8 mouse cellular contexts compared by ENCODE assay signal in genomic region chr7:25395558-25396521, GRCm38 (mm10). TPM values are rescaled to one million over a fixed set of nuclear protein-coding genes. Genes with fewer than 3 reads are reported as not detected.
A peak's percentile ranks its signal among the peaks of the same experiment; 100 is the strongest.
DNase-seq lines count a peak whose midpoint lies in the region; ATAC-seq lines count a peak whose summit lies in the region.

No protein-coding gene starts in this region.

- ATAC-seq in intestine, embryonic 14.5 days (replicated peaks; ENCODE audit: low FRiP score, low TSS enrichment, low read depth): peak; percentile 96

- H3K27ac ChIP-seq in intestine, embryonic 14.5 days (ENCODE audit: low read depth): peak overlapping the region; percentile 51; the same call in 1 of the 2 replicates

- H3K9me3 ChIP-seq in intestine, embryonic 14.5 days (ENCODE audit: control insufficient read depth, low read length): no peaks in the 10 kb centered on the region

- H3K4me2 ChIP-seq in intestine, embryonic 14.5 days (ENCODE audit: low read length): peak overlapping the region; percentile 62

- intact Hi-C loops in gastrocnemius, postnatal 14 days (cut with DNase I; ENCODE audit: low total_unique reads): no loop called here
- intact Hi-C loops in left cerebral cortex, postnatal 14 days (cut with DNase I): no loop called here

- H3K36me3 ChIP-seq in intestine, embryonic 14.5 days (ENCODE audit: control insufficient read depth, insufficient read depth, low read length): no peaks in the 10 kb centered on the region

- H3K27me3 ChIP-seq in intestine, embryonic 14.5 days (replicated peaks; ENCODE audit: control insufficient read depth, insufficient read depth, low read length): no peaks in the 10 kb centered on the region

- 8% methylated on average over 49 of the region's 52 CpGs for WGBS in intestine, embryonic 14.5 days

- H3K4me1 ChIP-seq in intestine, embryonic 14.5 days (replicated peaks; ENCODE audit: control insufficient read depth, insufficient read depth, low read length): peaks cover 19% of the 10 kb centered on the region

- peak; percentile 97 to 99 for DNase-seq in adrenal gland, adult (ENCODE audit: inconsistent age in 2 of 2, low spot score in 1 of 2)
- DNase-seq in embryo, embryonic 10.5 days (ENCODE audit: low spot score): peak; percentile 95
- peak; percentile 98 for DNase-seq in gastrocnemius, postnatal 14 days
- peak; percentile 98 for DNase-seq in intestine, embryonic 14.5 days (ENCODE audit: low spot score)
- DNase-seq in left cerebral cortex, postnatal 14 days (ENCODE audit: low spot score in 2 of 2): peak; percentile 97 to 98
- peak; percentile 93 for DNase-seq in mesoderm, embryonic 11.5 days (ENCODE audit: low read depth, low spot score)
- DNase-seq in right cerebral cortex, postnatal 36 days (ENCODE audit: low spot score in 2 of 2): peak; percentile 94 to 95
- DNase-seq in yolk sac, embryonic 10.5 days (ENCODE audit: low spot score): peak; percentile 94

- H3K4me3 ChIP-seq in intestine, embryonic 14.5 days (ENCODE audit: low read depth, low read length): peak overlapping the region; percentile 70

- peak overlapping the region; percentile 58 for H3K9ac ChIP-seq in intestine, embryonic 14.5 days (ENCODE audit: low read length)

RNA-seq across cellular contexts. Expression of gene Lipe, which starts 2.7 kb away (rescaled TPM):
- total RNA-seq in gastrocnemius, postnatal 14 days (2021): 10 to 100 TPM; 11.4 to 18.8 TPM
- 3.6 and 4.9 TPM in 2 replicates for polyA plus RNA-seq in intestine, embryonic 14.5 days (2014; fragmentation: Nextera tagmentation; extraction: Ambion mirVana)
- total RNA-seq in left cerebral cortex, postnatal 14 days (2021): 1 to 10 TPM; 5.6 to 6.3 TPM

RNA-seq across cellular contexts. Expression of gene Cxcl17, which starts 16.8 kb away (rescaled TPM):
- not detected for total RNA-seq in gastrocnemius, postnatal 14 days (2021)
- polyA plus RNA-seq in intestine, embryonic 14.5 days (2014; fragmentation: Nextera tagmentation; extraction: Ambion mirVana): 0.42 TPM in 1 of 2 replicates, not detected in the other
- not detected for total RNA-seq in left cerebral cortex, postnatal 14 days (2021)

RNA-seq across cellular contexts. Expression of gene Cnfn, which starts 26.3 kb away (rescaled TPM):
- total RNA-seq in gastrocnemius, postnatal 14 days (2021): not detected
- not detected in 2 replicates for polyA plus RNA-seq in intestine, embryonic 14.5 days (2014; fragmentation: Nextera tagmentation; extraction: Ambion mirVana)
- not detected for total RNA-seq in left cerebral cortex, postnatal 14 days (2021)

Comparison
In these comparisons a context has a peak if more than half of its experiments do, and no peak if none do; other contexts are left out.
1. Peak in every context shown above with its lines: DNase-seq, ATAC-seq, H3K4me3 ChIP-seq and H3K27ac ChIP-seq.